Mouse (Mus musculus) heart, postnatal 25 days (tissue): ENCODE data around the gene Tmem120a. TPM values are rescaled to one million over a fixed set of nuclear protein-coding genes. Genes with fewer than 3 reads are reported as not detected.
A peak's percentile ranks its signal among the peaks of the same experiment; 100 is the strongest.

Source experiments
- DNase-seq: peaks from one replicate; pipeline ENCODE4 v3.0.0; 2022; ENCODE audit warnings: low spot score
- intact Hi-C: fragments of 180-260 bp; cut with DNase I; formaldehyde crosslinking; loops from one replicate; pipeline ENCODE4 v1.15.1; 2025
- microRNA-seq: library from miRNA; unstranded; fragments of <30 nt; microRNA quantifications from one replicate; pipeline ENCODE4 v1.2.0, GENCODE M21; 2022
- total RNA-seq, 2 experiments: library from RNA; stranded (reverse); gene quantifications; 2 replicates each; pipeline ENCODE4 v1.2.3; 2021

The Tmem120a gene
- total RNA-seq, 2 experiments from 2014 or later: 11.8 to 13.3 TPM

- intact Hi-C loops: no loop called here
- no peak for DNase-seq
Observed at GRCm38 (mm10) chr5:135712803-135713202, 31.4 kb downstream of the Tmem120a start.

DNA sequence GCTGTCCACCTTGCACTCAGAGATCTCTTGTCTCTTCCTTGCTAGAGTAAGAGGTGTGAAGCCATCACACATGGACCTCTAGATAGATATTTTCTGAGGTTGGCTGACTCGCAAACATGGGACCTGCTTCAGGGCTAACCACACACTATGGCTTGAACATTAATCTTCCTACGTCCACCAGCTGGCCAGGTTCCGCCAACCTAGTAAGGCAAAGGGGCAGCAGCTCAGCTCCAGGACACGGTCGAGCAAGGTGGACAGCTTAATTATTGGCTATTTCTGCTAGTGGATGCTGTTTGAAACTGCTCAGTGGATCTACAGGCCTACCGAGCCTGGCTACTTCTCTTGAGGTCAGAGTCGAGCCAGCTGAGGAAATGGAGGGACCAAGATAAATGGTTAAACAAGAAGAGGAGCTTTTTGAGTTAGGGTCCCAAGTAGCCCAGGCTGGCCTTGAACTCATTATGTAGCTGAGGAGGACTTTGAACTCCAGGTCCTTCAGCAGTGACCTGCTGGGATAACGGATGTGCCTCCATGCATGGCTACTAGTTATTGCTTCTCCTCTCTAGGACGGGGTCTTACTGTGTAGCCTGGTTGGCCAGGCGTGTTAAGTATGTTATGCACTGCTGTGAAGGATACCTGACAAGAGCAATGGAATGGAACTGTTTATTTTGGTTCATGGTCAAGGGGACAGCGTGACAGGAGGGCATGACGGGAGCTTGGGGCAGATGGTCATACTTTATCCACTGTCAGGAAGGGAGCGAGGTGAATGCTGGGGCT lies 32.5 kb downstream of the Tmem120a start:
- intact Hi-C loops: no loop called here
- no peak for DNase-seq

DNA sequence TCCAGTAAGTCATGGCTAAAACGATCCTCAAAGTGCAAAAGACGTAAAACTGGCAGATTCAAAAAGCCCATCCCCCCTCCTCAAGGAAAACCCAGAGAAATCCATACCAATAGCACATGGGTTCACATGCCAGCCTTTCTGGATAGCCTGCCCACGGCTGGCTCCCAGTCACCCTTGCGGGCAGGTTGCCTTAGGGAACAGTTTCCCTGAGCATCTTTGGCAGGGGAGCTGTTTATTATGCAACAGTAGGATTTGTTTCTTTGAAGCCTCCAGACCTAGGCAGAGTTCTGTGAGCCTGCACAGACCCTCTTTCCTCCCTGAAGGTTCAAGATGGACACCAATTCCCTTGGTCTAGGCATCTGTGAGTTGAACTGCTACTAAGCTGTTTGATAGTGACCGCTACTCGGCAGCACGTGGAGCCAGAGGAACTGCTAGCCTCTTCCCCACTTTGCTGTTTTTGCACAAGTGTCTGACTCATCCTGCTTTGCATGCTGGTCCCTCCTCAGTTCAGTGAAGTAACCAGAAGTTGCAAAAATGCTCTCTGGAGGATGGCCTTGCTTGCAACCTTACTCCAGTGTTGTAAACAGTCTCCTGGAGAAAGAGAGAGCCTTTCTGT lies 33.5 kb downstream of the Tmem120a start:
- DNase-seq: no peak
- intact Hi-C loops: no loop called here

DNA sequence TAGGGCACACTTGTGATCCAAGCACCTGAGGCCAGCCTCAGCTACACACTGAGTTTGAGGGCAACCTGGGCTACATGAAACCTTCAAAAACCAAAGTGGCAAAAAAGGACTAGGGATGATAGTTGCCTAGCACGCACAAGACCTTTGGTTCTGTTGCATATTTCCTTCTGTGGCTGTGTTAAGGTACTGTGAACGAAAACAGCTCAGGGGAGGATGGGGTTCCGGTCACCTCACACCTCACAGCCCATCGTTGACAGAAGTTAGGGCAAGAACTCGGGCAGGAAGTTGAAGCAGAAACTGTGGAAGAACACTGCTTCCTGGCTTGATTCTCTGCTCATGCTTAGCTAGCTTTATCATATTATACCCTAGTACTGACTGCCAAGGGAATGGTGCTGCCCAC lies 34.5 kb downstream of the Tmem120a start:
- intact Hi-C loops: no loop called here

GRCm38 (mm10) chr5:135707855-135708254 lies 36.4 kb downstream of the Tmem120a start:
- peak; percentile 31 for DNase-seq
- intact Hi-C loops: no loop called here

More for the DNA sequence above, 34.5 kb downstream of the Tmem120a start:
- no peak for DNase-seq

DNA sequence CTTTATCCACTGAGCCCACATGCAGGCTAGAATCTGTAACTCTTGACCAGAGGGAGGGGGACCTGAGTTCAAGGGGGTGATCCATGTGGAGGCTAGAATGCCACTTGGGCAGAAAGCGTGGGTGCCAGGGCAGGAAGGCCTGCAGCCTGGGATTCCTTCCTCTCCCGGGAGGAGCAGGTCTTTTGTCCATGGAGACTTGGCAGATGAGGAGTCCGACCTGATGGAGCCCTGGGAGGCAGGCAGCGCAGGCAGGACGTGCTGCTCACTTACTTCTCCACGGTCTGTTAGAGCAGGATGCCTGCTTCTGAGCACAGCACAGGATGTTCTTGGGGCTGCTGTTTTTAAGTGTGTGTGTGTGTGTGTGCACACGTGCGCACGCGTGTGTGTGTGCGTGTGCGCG lies 37.2 kb downstream of the Tmem120a start:
- no peak for DNase-seq
- intact Hi-C loops: no loop called here

GRCm38 (mm10) chr5:135705383-135705782 lies 38.9 kb downstream of the Tmem120a start:
- no peak for DNase-seq
- intact Hi-C loops: no loop called here

GRCm38 (mm10) chr5:135703431-135703830 lies 40.8 kb downstream of the Tmem120a start:
- intact Hi-C loops: no loop called here
- no peak for DNase-seq

GRCm38 (mm10) chr5:135702682-135703192 lies 41.5 kb downstream of the Tmem120a start:
- intact Hi-C loops: no loop called here
- peak; percentile 38 for DNase-seq

DNA sequence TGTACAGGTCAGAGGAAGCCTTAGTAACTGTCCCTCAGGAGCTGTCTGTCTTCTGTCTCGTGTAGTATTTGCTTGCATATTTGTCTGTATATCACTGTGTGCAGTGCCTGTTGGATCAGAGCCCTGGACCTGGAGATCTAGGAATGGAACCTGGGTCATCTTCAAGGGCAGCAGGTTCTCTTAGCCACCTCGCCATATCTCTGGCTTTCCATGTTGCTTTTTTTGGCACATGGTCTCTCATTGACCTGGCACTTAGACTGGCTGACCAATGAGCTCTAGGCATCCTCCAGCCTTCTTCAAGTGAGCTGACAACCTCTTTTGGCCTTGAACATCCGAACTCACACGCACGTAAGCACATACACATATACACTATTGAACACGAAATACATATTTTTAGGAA lies 42.1 kb downstream of the Tmem120a start:
- intact Hi-C loops: no loop called here
- no peak for DNase-seq

DNA sequence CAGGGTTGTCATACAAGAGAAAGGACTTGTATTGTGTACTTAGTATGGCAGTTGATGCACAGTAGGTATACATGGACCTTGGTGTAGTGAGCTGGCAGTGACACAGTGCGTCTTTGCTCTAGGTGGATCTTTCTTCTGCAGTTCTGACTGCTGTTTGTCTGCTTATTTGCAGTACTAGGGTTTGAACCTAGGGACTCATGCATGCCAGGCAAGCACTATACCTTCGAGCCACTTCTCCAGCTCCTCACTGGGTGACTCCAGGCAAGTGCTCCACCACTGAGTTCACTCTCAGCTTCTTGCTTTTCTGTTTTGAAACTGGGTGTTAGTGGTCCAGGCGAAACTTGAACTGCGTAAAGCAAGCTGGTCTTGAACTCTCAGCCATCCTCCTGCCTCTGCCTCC lies 42.6 kb downstream of the Tmem120a start:
- intact Hi-C loops: no loop called here

GRCm38 (mm10) chr5:135697711-135698111 lies 46.5 kb downstream of the Tmem120a start:
- intact Hi-C loops: no loop called here
- no peak for DNase-seq

More for the DNA sequence above, 42.6 kb downstream of the Tmem120a start:
- no peak for DNase-seq

- DNase-seq: no peak
- intact Hi-C loops: no loop called here
Observed at GRCm38 (mm10) chr5:135695277-135695721, 48.9 kb downstream of the Tmem120a start.

DNA sequence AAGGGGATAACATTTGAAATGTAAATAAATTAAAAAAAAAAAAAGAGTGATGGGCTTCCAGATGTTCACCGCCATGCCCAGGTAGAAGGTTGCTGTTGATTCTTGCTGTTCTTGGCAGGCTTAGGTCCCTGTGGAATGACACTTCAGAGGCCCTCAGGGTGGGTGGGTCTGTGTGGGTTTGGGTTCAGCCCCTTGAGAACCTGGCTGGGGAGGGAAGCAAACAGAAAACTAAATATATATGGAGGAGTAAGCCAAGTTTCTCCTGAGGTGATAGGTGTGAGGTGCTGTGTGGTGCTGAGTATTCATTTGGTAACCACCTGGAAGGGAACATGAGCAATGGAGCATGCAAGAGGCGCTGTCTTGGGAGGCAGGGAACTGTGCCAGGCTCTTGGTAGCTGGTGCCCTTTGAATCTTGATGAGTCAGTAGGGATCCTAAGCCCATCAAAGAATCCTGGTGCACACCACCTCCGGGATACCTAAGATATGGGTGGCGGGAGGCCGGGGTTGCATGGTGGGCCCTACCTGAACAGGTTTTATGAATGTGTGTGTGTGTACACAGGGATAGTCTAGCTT lies 50.9 kb downstream of the Tmem120a start:
- intact Hi-C loops: loop anchor here (5.0 kb wide), 1 partner anchor 506 kb away; the partner anchor contains the start of gene Baz1b
- no peak for DNase-seq

DNA sequence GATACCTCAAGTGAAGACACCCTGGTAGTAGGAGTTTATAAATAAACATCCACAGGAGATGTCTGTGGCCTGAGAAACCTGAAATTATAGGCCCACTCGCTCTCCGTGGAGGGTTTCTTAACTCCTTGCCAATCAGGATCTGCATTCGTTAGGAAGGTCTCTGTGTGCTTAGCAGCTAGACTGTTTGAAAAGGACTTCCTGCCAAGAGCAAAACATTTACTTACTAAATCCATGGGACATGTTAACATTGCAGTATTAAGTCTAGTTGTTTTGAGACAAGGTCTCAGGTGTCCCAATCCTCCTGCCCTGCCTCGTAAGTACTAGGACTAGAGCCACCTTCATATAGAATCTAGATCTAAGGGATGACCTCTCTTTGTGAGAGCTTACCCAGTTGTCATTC lies 53.0 kb downstream of the Tmem120a start:
- intact Hi-C loops: loop anchor here (5.0 kb wide), 1 partner anchor 504 kb away; the partner anchor contains the start of gene Baz1b
- DNase-seq: no peak

GRCm38 (mm10) chr5:135690401-135690800 lies 53.8 kb downstream of the Tmem120a start:
- intact Hi-C loops: loop anchor here (5.0 kb wide), 1 partner anchor 503 kb away; the partner anchor contains the start of gene Baz1b

More at GRCm38 (mm10) chr5:135690401-135690800, 53.8 kb downstream of the Tmem120a start:
- DNase-seq: no peak

Small RNA genes lying within 50 kb of the gene (microRNA-seq; reads per million reads assigned to microRNA genes)
- gene Mir7034: not detected

Other genes starting within 250 kb of the Tmem120a start
- gene Hip1, start 199.3 kb downstream of the Tmem120a start, total RNA-seq: 10 to 100 TPM; 30.0 to 36.0 TPM
- gene Ccl26, start 180.9 kb downstream of the Tmem120a start, total RNA-seq: not detected
- 1 to 10 TPM; 2.1 to 2.2 TPM for gene Ccl24, start 171.4 kb downstream of the Tmem120a start, total RNA-seq
- gene Rhbdd2, start 111.8 kb downstream of the Tmem120a start, total RNA-seq: 10 to 100 TPM; 15.5 to 17.2 TPM
- 10 to 100 TPM; 50.7 to 65.8 TPM for gene Por, start 74.4 kb downstream of the Tmem120a start, total RNA-seq
- not detected for gene Styxl1, start 33.9 kb upstream of the Tmem120a start, total RNA-seq
- 1,000 to 10,000 TPM; 1,992 to 2,010 TPM for gene Mdh2, start 34.0 kb upstream of the Tmem120a start, total RNA-seq
- not detected for gene Srrm3, start 62.4 kb upstream of the Tmem120a start, total RNA-seq
- gene Hspb1, start 143.5 kb upstream of the Tmem120a start, total RNA-seq: 100 to 1,000 TPM; 385 to 513 TPM
- gene Ywhag, start 190.2 kb upstream of the Tmem120a start, total RNA-seq: 100 to 1,000 TPM; 285 to 296 TPM
- under 1 TPM; 0.28 to 0.68 TPM for gene Ssc4d, start 230.1 kb upstream of the Tmem120a start, total RNA-seq
- gene Zp3, start 235.7 kb upstream of the Tmem120a start, total RNA-seq: not detected